Mouse (Mus musculus): ENCODE data around the gene Btf3l4.

Btf3l4 gene

GRCm38 (mm10) chr4:108825677-108826076 is 7.7 kb downstream of the Btf3l4 start:
- no peak for DNase-seq (ENCODE audit: low spot score in 2 of 2)

GRCm38 (mm10) chr4:108811550-108811949 is 21.9 kb downstream of the Btf3l4 start:
- DNase-seq (ENCODE audit: low spot score in 2 of 2): no peak

- no peak for DNase-seq (ENCODE audit: low spot score in 2 of 2)
Measured at GRCm38 (mm10) chr4:108811142-108811541, 22.3 kb downstream of the Btf3l4 start.

GRCm38 (mm10) chr4:108803535-108803934 is 29.9 kb downstream of the Btf3l4 start:
- DNase-seq (ENCODE audit: low spot score in 2 of 2): no peak

- peak in 1 of 2 experiments; percentile 71 for DNase-seq (ENCODE audit: low spot score in 2 of 2)
Measured at GRCm38 (mm10) chr4:108798083-108798830, 35.2 kb downstream of the Btf3l4 start.

GRCm38 (mm10) chr4:108796701-108797100 is 36.7 kb downstream of the Btf3l4 start:
- DNase-seq (ENCODE audit: low spot score in 2 of 2): no peak

- DNase-seq (ENCODE audit: low spot score in 2 of 2): no peak
Measured at GRCm38 (mm10) chr4:108793941-108794340, 39.5 kb downstream of the Btf3l4 start.

- DNase-seq (ENCODE audit: low spot score in 2 of 2): no peak
Measured at GRCm38 (mm10) chr4:108790507-108790906, 42.9 kb downstream of the Btf3l4 start.

GRCm38 (mm10) chr4:108789258-108789936 is 44.0 kb downstream of the Btf3l4 start:
- no peak for DNase-seq (ENCODE audit: low spot score in 2 of 2)

- DNase-seq (ENCODE audit: low spot score in 2 of 2): peak in 1 of 2 experiments; percentile 39
Measured at GRCm38 (mm10) chr4:108782421-108783085, 50.9 kb downstream of the Btf3l4 start.

- DNase-seq (ENCODE audit: low spot score in 2 of 2): peak in 1 of 2 experiments; percentile 17
Measured at GRCm38 (mm10) chr4:108781596-108781995, 51.8 kb downstream of the Btf3l4 start.

GRCm38 (mm10) chr4:108780864-108781205 is 52.6 kb downstream of the Btf3l4 start:
- no peak for DNase-seq (ENCODE audit: low spot score in 2 of 2)

GRCm38 (mm10) chr4:108780057-108780863 is 53.2 kb downstream of the Btf3l4 start, which contains the start of gene Zfyve9:
TSS of gene Zfyve9 (minus strand) at chr4:108780798.
- DNase-seq (ENCODE audit: low spot score in 2 of 2): peak in 1 of 2 experiments; percentile 64

GRCm38 (mm10) chr4:108779763-108780056 is 53.7 kb downstream of the Btf3l4 start:
- no peak for DNase-seq (ENCODE audit: low spot score in 2 of 2)

- DNase-seq (ENCODE audit: low spot score in 2 of 2): no peak
Measured at GRCm38 (mm10) chr4:108768527-108768926, 64.9 kb downstream of the Btf3l4 start.

All from left cerebral cortex, adult 9 months (tissue).